Mouse (Mus musculus) cortical plate, adult 2 months (tissue): ENCODE data around the gene Igf2r. TPM values are rescaled to one million over a fixed set of nuclear protein-coding genes. Genes with fewer than 3 reads are reported as not detected.

ENCODE experiments used
- H3K27ac ChIP-seq: fragments of 200-500 bp; 2 replicates; pipeline ENCODE4 v1.5.1; 2012; ENCODE audit warnings: low read length, control low read depth, inconsistent platforms; ENCODE audit not compliant: insufficient read depth
- H3K4me1 ChIP-seq: fragments of 200-500 bp; 2 replicates; pipeline ENCODE4 v1.6.1; 2011; ENCODE audit warnings: low read length; ENCODE audit not compliant: control insufficient read depth, insufficient read depth
- H3K4me3 ChIP-seq: fragments of 200-500 bp; 2 replicates; pipeline ENCODE4 v1.5.1; 2011; ENCODE audit warnings: mild to moderate bottlenecking, low read length, control low read depth; ENCODE audit not compliant: insufficient read depth
- CTCF ChIP-seq: fragments of 200-500 bp; IDR thresholded peaks from 2 replicates; pipeline ENCODE4 v1.5.1; 2011; ENCODE audit warnings: mild to moderate bottlenecking, control low read depth, low read length; ENCODE audit not compliant: insufficient read depth; ENCODE audit errors: extremely low read depth
- POLR2A ChIP-seq: fragments of 200-500 bp; IDR thresholded peaks from 2 replicates; pipeline ENCODE4 v1.6.1; 2011; ENCODE audit warnings: mild to moderate bottlenecking, low read length, control low read depth; ENCODE audit not compliant: insufficient read depth; ENCODE audit errors: extremely low read depth
- polyA plus RNA-seq: library from polyadenylated mRNA; depleted of rRNA; stranded (reverse); fragments of >200 nt; gene quantifications from 2 replicates; pipeline ENCODE4 v1.2.3, GENCODE M21; 2012

Gene Igf2r
- polyA plus RNA-seq, 1 experiment = 10.9 TPM

- TF ChIP-seq POLR2A (no peak), CTCF (no peak)
- H3K27ac ChIP-seq = no peak overlapping the region
- H3K4me1 ChIP-seq = no peaks in the 10 kb centered on the region
- H3K4me3 ChIP-seq = no peak overlapping the region
Measured at GRCm38 (mm10) chr17:12751641-12752040, 17.8 kb downstream of the Igf2r start.

GRCm38 (mm10) chr17:12751218-12751617, 18.2 kb downstream of the Igf2r start:
- H3K27ac ChIP-seq = no peak overlapping the region
- H3K4me3 ChIP-seq = no peak overlapping the region
- TF ChIP-seq POLR2A (no peak), CTCF (no peak)
- H3K4me1 ChIP-seq = no peaks in the 10 kb centered on the region

GRCm38 (mm10) chr17:12750591-12751170, 18.8 kb downstream of the Igf2r start:
- Histone ChIP-seq H3K4me3 (no peak overlapping the region), H3K4me1 (no peaks in the 10 kb centered on the region), H3K27ac (no peak overlapping the region)
- TF ChIP-seq CTCF (no peak), POLR2A (no peak)

- Histone ChIP-seq H3K4me3 (no peak overlapping the region), H3K27ac (no peak overlapping the region), H3K4me1 (no peaks in the 10 kb centered on the region)
- TF ChIP-seq CTCF (no peak), POLR2A (no peak)
Measured at GRCm38 (mm10) chr17:12749421-12750367, 19.8 kb downstream of the Igf2r start.

- no peak overlapping the region for H3K27ac ChIP-seq
- no peak overlapping the region for H3K4me3 ChIP-seq
- no peak for TF ChIP-seq POLR2A
- no peak for TF ChIP-seq CTCF
- no peaks in the 10 kb centered on the region for H3K4me1 ChIP-seq
Measured at GRCm38 (mm10) chr17:12745761-12746160, 23.7 kb downstream of the Igf2r start.

- H3K4me1 ChIP-seq = no peaks in the 10 kb centered on the region
Measured at GRCm38 (mm10) chr17:12744071-12744470, 25.4 kb downstream of the Igf2r start.

GRCm38 (mm10) chr17:12742151-12742908, 27.1 kb downstream of the Igf2r start:
- H3K4me3 ChIP-seq = peak overlapping the region; percentile 38
- no peak overlapping the region for H3K27ac ChIP-seq
- TF ChIP-seq POLR2A = no peak
- TF ChIP-seq CTCF = no peak
- H3K4me1 ChIP-seq = no peaks in the 10 kb centered on the region

More at GRCm38 (mm10) chr17:12744071-12744470, 25.4 kb downstream of the Igf2r start:
- no peak overlapping the region for H3K4me3 ChIP-seq
- TF ChIP-seq POLR2A = no peak
- no peak for TF ChIP-seq CTCF
- H3K27ac ChIP-seq = no peak overlapping the region

- Histone ChIP-seq H3K27ac (no peak overlapping the region), H3K4me1 (no peaks in the 10 kb centered on the region), H3K4me3 (peak overlapping the region; percentile 38)
- TF ChIP-seq POLR2A (peak; percentile 71; the same call in 1 of the 2 replicates), CTCF (no peak)
Measured at GRCm38 (mm10) chr17:12741218-12741968, 28.1 kb downstream of the Igf2r start.

- H3K27ac ChIP-seq = no peak overlapping the region
- no peak overlapping the region for H3K4me3 ChIP-seq
- H3K4me1 ChIP-seq = no peaks in the 10 kb centered on the region
- no peak for TF ChIP-seq POLR2A
- no peak for TF ChIP-seq CTCF
Measured at GRCm38 (mm10) chr17:12740317-12740716, 29.1 kb downstream of the Igf2r start.
